Mouse (Mus musculus): ENCODE measurements at regions not wholly inside any gene's neighbourhood (a gene's known extent, or its start where the extent isn't known, plus 50 kb on each side); places are given as distances from the start of the nearest gene placed in this dataset.

GRCm38 (mm10) chr16:76200268-76200667 is 173.4 kb downstream of the Nrip1 start:
- Histone ChIP-seq H3K4me1 (replicated peaks; ENCODE audit: low read depth, low read length) (no peaks in the 10 kb centered on the region), H3K9me3 (ENCODE audit: low read length) (no peaks in the 10 kb centered on the region), H3K4me3 (replicated peaks; ENCODE audit: low read length) (no peak overlapping the region), H3K36me3 (ENCODE audit: insufficient read depth, low read length) (no peaks in the 10 kb centered on the region), H3K27me3 (ENCODE audit: insufficient read depth, low read length) (no peaks in the 10 kb centered on the region)
- TF ChIP-seq NANOG (IDR thresholded peaks at IDR 0.05; ENCODE audit: borderline replicate concordance, low read length) (no peak), CTCF (conservative IDR thresholded peaks at IDR 0.05; ENCODE audit: low read length) (peak; percentile 45)

DNA sequence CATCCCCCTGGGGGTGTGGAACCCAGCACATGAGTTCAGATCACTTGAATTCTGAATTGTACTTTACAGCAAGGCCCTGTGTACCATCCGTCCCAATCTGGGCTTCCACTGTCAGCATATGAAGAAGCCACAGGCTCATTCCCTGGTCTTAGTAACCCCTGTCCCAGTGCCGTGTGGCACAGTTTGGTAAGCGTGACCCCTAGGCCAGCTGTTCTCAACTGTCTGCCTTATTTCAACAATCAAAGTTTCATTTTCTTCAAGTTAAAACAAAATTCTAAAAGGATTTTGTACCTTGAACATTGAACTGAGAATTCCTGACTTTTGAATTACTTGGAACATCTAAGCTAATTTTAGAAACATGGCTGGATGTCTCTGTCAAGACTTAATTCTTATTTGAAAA is 174.6 kb downstream of the Nrip1 start:
- TF ChIP-seq POU5F1 (IDR thresholded peaks at IDR 0.05; ENCODE audit: borderline replicate concordance, low read length) = no peak
- TF ChIP-seq NANOG (IDR thresholded peaks at IDR 0.05; ENCODE audit: borderline replicate concordance, low read length) = no peak
- no peak for TF ChIP-seq CTCF (conservative IDR thresholded peaks at IDR 0.05; ENCODE audit: low read length)
- H3K4me3 ChIP-seq (replicated peaks; ENCODE audit: low read length) = no peak overlapping the region
- no peaks in the 10 kb centered on the region for H3K9me3 ChIP-seq (ENCODE audit: low read length)

DNA sequence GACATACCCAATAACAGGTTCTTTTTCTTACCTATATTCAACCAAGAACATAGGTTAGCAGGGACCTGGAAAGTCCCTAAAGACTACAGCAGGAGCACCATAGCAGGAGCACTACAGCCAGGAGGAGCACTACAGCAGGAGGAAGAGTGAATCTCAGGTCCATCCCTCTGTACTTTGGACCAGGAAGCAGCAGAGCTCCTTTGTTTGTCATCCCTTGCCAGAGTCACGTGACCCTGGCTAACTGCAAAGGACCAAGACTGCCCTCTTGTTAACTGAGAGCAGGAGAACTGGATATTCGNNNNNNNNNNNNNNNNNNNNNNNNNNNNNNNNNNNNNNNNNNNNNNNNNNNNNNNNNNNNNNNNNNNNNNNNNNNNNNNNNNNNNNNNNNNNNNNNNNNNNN is 172.2 kb upstream of the Samsn1 start:
- no peaks in the 10 kb centered on the region for H3K4me1 ChIP-seq (replicated peaks; ENCODE audit: low read depth, low read length)
- H3K4me3 ChIP-seq (replicated peaks; ENCODE audit: low read length) = no peak overlapping the region
- no peaks in the 10 kb centered on the region for H3K27me3 ChIP-seq (ENCODE audit: insufficient read depth, low read length)
- H3K36me3 ChIP-seq (ENCODE audit: insufficient read depth, low read length) = no peaks in the 10 kb centered on the region
- TF ChIP-seq NANOG (IDR thresholded peaks at IDR 0.05; ENCODE audit: borderline replicate concordance, low read length) = no peak
- H3K9me3 ChIP-seq (ENCODE audit: low read length) = peaks cover 21% of the 10 kb centered on the region

More for the DNA sequence above, 174.6 kb downstream of the Nrip1 start:
- H3K36me3 ChIP-seq (ENCODE audit: insufficient read depth, low read length) = no peaks in the 10 kb centered on the region
- H3K27me3 ChIP-seq (ENCODE audit: insufficient read depth, low read length) = no peaks in the 10 kb centered on the region
- no peaks in the 10 kb centered on the region for H3K4me1 ChIP-seq (replicated peaks; ENCODE audit: low read depth, low read length)

- H3K4me1 ChIP-seq (replicated peaks; ENCODE audit: low read depth, low read length) = no peaks in the 10 kb centered on the region
- H3K36me3 ChIP-seq (ENCODE audit: insufficient read depth, low read length) = no peaks in the 10 kb centered on the region
- H3K9me3 ChIP-seq (ENCODE audit: low read length) = peaks cover 27% of the 10 kb centered on the region
- TF ChIP-seq CTCF (conservative IDR thresholded peaks at IDR 0.05; ENCODE audit: low read length) = no peak
- TF ChIP-seq NANOG (IDR thresholded peaks at IDR 0.05; ENCODE audit: borderline replicate concordance, low read length) = no peak
- no peak for TF ChIP-seq POU5F1 (IDR thresholded peaks at IDR 0.05; ENCODE audit: borderline replicate concordance, low read length)
- H3K27me3 ChIP-seq (ENCODE audit: insufficient read depth, low read length) = no peaks in the 10 kb centered on the region
- no peak overlapping the region for H3K4me3 ChIP-seq (replicated peaks; ENCODE audit: low read length)
Measured at GRCm38 (mm10) chr16:76191135-76191534, 169.1 kb upstream of the Samsn1 start.

- Histone ChIP-seq H3K9me3 (ENCODE audit: low read length) (peaks cover 37% of the 10 kb centered on the region), H3K4me3 (replicated peaks; ENCODE audit: low read length) (no peak overlapping the region), H3K27me3 (ENCODE audit: insufficient read depth, low read length) (no peaks in the 10 kb centered on the region), H3K4me1 (replicated peaks; ENCODE audit: low read depth, low read length) (no peaks in the 10 kb centered on the region), H3K36me3 (ENCODE audit: insufficient read depth, low read length) (no peaks in the 10 kb centered on the region)
- TF ChIP-seq NANOG (IDR thresholded peaks at IDR 0.05; ENCODE audit: borderline replicate concordance, low read length) = no peak
Measured at GRCm38 (mm10) chr16:76183556-76183955, 161.5 kb upstream of the Samsn1 start.

DNA sequence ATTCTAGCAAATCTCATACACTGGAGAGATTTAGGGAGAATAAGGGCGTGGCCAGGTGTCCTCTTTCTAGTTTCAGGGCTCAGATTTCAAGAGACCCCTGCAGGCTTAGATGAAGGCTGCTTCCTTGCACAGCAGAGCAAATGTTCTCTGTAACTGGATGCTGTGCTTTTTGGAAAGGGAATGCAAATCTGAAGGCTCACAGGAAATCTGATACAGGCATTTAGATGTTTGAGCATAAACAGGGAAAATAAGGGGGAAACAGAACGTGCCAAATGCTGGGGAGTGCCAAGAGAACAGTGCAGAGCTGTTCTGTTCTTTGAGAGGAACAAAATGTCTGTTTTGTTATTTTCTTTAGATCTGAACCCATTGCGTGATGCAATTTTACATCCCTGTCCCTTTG is 161.0 kb upstream of the Samsn1 start:
- Histone ChIP-seq H3K36me3 (ENCODE audit: insufficient read depth, low read length) (no peaks in the 10 kb centered on the region), H3K4me1 (replicated peaks; ENCODE audit: low read depth, low read length) (no peaks in the 10 kb centered on the region), H3K9me3 (ENCODE audit: low read length) (peaks cover 36% of the 10 kb centered on the region), H3K4me3 (replicated peaks; ENCODE audit: low read length) (no peak overlapping the region), H3K27me3 (ENCODE audit: insufficient read depth, low read length) (no peaks in the 10 kb centered on the region)
- TF ChIP-seq CTCF (conservative IDR thresholded peaks at IDR 0.05; ENCODE audit: low read length) (no peak), NANOG (IDR thresholded peaks at IDR 0.05; ENCODE audit: borderline replicate concordance, low read length) (no peak), POU5F1 (IDR thresholded peaks at IDR 0.05; ENCODE audit: borderline replicate concordance, low read length) (no peak)

DNA sequence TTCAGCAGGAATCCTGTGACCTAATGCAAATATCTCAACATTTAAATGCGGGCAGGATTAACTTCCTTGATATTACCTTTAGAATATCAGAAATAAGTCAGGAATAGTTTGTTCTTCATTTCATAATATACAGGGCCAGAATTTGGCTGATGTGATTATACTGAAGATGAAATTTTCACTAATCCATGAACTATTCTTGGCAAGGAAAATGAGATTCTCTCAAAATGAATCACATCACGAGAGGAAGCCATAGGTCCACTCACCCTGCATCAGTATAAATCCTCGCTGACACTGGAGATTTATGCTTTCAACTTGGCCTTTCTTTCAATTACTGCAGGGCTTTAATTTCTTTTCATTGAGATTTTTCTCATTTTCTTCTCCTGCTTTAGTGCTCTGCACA is 159.5 kb upstream of the Samsn1 start:
- Histone ChIP-seq H3K36me3 (ENCODE audit: insufficient read depth, low read length) (no peaks in the 10 kb centered on the region), H3K4me1 (replicated peaks; ENCODE audit: low read depth, low read length) (no peaks in the 10 kb centered on the region), H3K9me3 (ENCODE audit: low read length) (peaks cover 51% of the 10 kb centered on the region), H3K4me3 (replicated peaks; ENCODE audit: low read length) (no peak overlapping the region), H3K27me3 (ENCODE audit: insufficient read depth, low read length) (no peaks in the 10 kb centered on the region)
- TF ChIP-seq POU5F1 (IDR thresholded peaks at IDR 0.05; ENCODE audit: borderline replicate concordance, low read length) = no peak
- no peak for TF ChIP-seq NANOG (IDR thresholded peaks at IDR 0.05; ENCODE audit: borderline replicate concordance, low read length)
- no peak for TF ChIP-seq CTCF (conservative IDR thresholded peaks at IDR 0.05; ENCODE audit: low read length)

DNA sequence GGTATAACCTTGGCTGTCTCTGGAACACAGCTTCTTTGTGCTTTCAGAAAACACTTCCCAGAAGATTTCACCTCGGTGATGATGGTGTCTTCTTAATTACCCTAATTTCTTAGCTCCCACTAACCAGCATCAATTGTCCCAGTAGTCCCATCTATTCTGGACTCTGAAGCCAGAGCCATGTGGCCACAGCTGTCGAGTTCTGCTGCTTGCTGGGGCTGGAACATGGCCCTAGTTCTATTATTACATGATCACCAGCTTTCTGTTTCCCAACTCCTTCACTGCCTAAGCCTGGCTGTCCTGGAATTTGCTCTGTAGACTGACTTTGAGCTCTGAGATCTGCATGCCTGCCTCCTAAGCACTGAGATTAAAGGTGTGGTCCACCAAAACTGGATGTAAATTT is 145.6 kb upstream of the Samsn1 start:
- Histone ChIP-seq H3K9me3 (ENCODE audit: low read length) (peaks cover 54% of the 10 kb centered on the region), H3K27me3 (ENCODE audit: insufficient read depth, low read length) (no peaks in the 10 kb centered on the region), H3K4me1 (replicated peaks; ENCODE audit: low read depth, low read length) (no peaks in the 10 kb centered on the region), H3K4me3 (replicated peaks; ENCODE audit: low read length) (no peak overlapping the region), H3K36me3 (ENCODE audit: insufficient read depth, low read length) (no peaks in the 10 kb centered on the region)
- TF ChIP-seq NANOG (IDR thresholded peaks at IDR 0.05; ENCODE audit: borderline replicate concordance, low read length) (no peak), POU5F1 (IDR thresholded peaks at IDR 0.05; ENCODE audit: borderline replicate concordance, low read length) (no peak), CTCF (conservative IDR thresholded peaks at IDR 0.05; ENCODE audit: low read length) (no peak)

GRCm38 (mm10) chr16:76160879-76161278 is 138.8 kb upstream of the Samsn1 start:
- peaks cover 30% of the 10 kb centered on the region for H3K9me3 ChIP-seq (ENCODE audit: low read length)
- no peak for TF ChIP-seq POU5F1 (IDR thresholded peaks at IDR 0.05; ENCODE audit: borderline replicate concordance, low read length)
- TF ChIP-seq CTCF (conservative IDR thresholded peaks at IDR 0.05; ENCODE audit: low read length) = no peak
- no peak for TF ChIP-seq NANOG (IDR thresholded peaks at IDR 0.05; ENCODE audit: borderline replicate concordance, low read length)
- H3K36me3 ChIP-seq (ENCODE audit: insufficient read depth, low read length) = no peaks in the 10 kb centered on the region
- no peaks in the 10 kb centered on the region for H3K27me3 ChIP-seq (ENCODE audit: insufficient read depth, low read length)
- H3K4me1 ChIP-seq (replicated peaks; ENCODE audit: low read depth, low read length) = no peaks in the 10 kb centered on the region
- H3K4me3 ChIP-seq (replicated peaks; ENCODE audit: low read length) = no peak overlapping the region
